Mouse (Mus musculus) thymus, postnatal 14 days (tissue): Measurements from ENCODE around the gene Hexb.

Source experiments
- DNase-seq: peaks from one replicate; pipeline ENCODE4 v3.0.0; 2021

Gene Hexb

DNA sequence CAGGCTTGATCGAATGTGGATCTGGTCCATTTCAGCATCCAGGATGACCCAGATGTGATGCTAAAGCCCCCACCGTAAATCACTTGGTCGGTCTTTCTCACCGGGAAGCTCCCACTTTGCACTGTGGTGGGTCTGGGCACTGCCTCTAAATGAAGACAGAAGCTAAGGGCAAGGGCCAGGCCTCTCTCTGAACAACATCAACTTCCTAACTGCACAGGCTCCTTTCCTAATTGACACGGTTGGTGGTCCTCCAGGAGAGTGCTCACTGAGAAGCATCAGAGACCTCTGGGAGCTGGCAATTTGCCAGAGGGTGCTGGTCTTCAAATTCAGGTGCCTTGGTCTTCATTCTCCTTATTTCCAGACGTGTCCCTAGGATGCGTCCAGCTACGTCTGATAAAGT, 25.7 kb upstream of the Hexb start:
- DNase-seq, result no peak

DNA sequence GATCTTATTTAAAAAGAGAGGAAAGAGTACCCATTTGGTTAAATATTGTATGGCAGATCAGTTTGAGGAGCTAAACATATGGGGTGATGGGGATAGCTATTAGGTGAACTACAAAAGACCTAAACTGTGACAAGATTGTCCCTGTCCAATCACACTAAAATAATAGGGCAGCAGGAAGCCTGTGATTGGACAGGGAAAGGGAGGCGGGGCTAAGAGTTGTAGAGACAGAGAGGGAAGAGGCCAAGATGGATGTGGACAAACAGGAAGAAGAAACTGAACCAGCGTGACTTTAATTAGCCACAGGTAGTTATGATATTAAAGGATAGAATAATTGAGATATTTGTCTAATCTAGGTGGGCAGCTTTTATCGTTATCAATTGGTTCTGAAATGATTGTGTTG, 21.9 kb upstream of the Hexb start:
- no peak for DNase-seq

DNA sequence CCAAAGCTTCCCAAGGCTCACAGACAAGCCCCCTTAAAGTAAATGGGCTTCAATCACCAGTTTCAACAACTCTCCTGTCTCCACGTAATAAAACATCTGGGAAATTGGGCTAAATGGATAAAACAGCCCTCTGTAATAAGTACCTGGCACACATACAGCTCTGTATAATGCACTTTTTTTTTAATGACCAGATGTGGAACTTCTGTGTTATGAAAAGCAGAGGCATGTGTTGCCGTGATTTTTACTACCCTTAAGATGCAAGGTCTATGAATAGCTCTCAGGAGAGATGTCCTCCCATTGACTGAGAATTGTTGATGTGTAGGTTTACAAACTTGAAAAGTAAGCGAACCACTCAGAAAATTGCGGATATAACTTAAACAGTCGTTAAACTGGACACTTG, 18.0 kb upstream of the Hexb start:
- no peak for DNase-seq

DNA sequence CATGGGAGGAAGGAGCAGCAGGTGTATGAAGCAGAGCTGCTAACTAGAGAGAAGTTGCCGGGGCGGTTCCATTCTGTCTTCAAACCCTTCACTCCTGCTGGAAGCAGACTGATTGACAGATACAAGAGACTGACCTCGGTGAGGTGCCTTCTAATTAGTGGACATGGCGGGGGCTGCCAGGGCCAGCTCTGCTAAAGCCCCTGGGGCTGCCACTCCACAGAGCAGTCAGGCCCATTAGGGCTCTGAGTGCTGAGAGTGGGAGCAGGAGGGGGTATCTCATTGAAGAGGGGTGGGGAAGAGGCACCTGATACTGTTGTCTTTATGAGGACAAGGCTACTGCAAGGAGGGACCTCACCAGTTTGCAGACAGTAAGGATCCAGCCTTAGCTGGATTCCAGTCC, 17.4 kb upstream of the Hexb start:
- no peak for DNase-seq

DNA sequence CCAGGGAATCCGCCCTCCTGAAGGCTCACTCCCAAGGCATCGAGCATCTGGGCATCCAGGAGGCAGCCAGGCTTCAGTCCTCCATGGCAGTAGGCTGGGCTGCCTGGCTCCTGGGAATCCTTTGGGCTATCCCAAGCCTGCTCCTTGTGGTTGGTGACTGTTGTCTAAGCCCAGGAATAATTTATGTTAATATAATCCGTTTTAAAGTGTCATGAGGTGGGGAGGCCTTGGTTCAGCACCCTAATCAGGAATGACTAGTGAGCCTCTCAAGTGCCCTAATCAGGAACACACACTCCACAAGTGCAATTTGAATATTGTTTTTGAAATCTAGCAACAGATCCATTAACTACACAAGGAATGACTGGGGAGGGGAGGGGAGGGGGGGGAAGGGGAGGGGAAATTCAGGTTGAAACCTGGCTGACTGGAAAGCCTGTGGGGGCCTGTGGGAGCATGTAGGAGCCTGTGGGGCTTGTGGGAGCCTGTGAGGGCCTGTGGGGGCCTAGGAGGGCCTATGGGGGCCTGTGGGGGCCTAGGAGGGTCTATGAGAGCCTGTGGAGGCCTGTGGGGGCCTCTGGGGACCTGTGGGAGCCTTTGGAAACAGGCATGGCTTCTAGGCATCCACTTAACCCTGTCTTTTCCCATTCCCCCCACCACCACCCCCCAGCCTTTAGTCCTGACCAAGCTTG, 16.6 kb upstream of the Hexb start:
- no peak for DNase-seq

DNA sequence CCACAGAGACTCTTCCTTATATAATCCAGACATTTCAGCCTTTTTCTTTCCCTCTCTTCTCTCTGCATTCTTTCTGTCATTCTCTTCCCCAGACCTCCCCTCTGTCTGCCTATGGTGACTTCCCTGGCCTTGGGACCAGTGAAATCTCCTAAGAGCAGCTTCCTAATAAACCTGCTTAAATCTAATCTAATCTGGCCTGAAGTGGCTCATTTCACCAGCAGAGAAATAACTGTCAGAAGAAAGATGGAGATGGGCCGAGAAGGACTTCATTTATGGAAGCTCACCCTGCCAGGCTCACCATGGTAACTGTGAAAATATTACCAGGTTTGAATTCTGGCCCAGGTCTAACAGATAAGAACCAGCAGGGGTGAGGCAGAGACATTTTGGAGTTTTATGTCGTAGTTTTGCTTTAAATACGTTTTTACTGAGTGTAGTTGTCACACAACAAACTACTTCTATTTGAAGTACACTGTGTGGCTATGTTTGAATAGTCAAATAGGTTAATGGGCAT, 10.4 kb upstream of the Hexb start:
- DNase-seq, result no peak

DNA sequence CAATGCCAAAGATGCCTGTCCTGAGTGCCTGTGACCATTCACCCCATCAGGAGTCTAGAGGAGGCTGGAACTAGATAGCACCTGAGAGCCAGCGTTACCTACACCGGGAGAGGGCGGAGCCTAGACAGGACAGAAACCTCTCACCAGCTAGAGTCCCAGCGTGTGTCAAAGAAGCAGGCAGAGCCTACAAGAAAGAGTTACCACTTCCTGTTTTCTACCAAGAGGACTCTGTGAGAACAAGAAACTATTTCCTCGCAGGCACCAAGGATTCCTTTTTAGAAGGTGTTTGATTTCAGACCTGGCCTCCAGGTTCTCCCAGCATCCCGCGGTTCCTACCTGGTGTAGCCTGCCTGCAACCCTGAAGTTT, 9.9 kb upstream of the Hexb start:
- DNase-seq, result peak; percentile 81

DNA sequence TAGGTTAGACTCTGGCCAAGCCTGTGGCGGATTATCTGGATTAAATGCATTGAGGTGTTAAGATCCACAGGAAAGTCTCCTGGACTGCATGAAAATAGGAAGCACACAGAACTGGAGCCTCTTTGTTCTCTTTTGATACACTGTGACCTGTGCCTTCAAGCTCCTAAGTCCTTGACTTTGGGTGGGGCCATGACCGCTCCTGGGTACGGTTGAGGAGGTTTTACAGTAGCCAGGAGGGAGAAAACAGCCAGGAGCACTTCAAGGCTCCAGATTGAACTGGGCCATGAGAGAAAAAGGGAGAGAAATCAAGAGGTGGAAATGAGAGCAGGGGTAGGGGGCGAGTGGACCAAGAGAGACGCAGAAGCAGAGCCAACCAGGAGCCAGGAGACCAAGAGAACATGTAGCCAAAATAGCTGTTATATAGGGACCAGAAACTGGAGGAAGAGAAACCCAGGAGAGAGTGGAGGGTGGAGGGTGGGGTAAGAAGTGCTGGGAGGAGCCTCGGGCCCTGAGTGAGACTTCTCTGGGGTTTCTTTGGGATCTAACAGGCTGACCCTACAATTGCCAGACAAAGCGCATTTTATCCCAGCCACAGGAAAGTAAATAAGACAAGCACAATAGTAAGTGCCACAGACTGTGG, 9.4 kb upstream of the Hexb start:
- no peak for DNase-seq

DNA sequence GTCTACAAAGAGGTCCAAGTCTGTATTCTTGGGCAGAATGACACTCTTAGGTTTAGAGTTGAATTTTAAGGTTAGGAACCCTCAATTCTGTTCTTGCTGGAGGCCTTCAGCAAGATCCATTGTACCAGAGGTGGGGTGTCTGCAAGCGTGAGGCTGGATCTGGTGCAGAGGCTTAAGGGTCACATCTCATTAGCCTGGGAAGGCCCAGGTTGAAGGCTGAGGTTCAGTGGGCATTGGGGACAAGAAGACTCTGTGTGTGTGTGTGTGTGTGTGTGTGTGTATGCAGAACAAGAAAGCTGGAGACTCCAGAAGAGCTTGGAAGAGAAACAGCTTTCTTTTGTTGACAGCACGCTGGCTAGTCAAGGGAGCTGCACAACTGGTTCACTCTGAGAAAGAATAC, 7.9 kb upstream of the Hexb start:
- no peak for DNase-seq

DNA sequence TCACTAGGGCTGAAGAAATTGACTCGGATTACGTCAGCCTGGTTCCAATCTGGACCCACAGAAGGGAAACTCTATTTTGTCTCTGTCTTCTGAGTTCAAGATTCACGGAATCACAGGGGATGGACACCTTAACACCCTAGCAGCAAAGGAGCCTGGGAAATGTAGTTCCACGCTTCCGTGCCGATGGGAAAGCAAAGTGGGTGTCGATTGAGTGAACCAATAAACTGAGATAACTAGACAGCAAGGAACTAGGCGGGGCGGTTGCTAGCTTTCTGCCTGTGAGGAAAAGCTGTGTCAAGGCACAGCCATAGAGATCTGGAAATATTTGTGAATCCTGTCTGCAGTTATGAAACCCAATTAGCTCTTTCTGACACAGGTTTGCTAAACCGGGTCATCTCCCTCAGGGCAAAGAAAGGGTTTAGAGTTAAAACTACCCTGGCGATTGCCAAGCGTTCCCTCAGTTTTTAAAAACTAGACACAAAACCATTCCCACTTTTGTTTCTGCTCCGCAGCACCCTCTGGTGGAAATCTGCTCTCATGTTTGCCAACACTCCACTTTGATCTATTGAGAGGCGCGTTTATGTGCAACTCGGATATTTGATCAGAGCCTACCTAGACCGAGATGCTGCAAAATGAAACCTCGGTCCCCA, 7.0 kb upstream of the Hexb start:
- DNase-seq, result peak; percentile 88

DNA sequence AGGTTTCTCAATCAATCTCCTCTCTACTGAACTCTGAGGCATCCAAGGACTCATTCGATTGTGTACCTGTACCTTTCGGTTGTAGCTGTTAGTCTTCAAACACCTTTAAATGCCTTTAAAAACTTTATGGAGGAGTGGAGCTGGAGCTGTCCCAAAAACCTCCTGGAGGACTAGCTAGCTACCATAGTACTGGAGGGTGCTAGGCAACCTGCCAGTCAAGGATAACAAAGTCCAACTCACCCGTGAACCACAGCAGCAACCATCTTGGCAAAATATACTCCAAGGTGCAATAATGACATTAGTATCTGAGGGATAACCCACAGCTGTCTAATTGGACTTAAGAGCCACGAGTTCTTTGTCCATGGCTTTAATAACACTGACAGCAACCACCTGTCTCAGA, 3.7 kb upstream of the Hexb start:
- no peak for DNase-seq

DNA sequence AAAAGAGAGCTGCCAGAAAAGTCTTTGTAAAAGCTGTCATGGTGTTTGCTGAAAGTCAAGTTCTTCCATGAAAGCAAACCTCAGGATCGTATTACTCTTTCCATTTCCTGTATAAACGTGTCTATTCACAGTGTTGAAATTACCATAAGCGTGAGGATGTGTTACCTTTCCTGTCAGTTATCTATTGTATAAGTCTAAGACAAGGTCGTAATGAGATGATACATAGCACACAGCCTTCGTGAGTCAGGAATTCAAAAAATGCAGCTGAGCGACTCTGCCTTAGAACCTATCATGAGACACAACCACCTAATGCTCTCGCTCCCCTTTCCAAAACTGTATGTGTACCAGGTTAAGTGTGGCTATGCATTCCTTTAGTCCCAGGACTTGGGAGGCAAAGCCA, 2.9 kb upstream of the Hexb start:
- DNase-seq, result no peak

DNA sequence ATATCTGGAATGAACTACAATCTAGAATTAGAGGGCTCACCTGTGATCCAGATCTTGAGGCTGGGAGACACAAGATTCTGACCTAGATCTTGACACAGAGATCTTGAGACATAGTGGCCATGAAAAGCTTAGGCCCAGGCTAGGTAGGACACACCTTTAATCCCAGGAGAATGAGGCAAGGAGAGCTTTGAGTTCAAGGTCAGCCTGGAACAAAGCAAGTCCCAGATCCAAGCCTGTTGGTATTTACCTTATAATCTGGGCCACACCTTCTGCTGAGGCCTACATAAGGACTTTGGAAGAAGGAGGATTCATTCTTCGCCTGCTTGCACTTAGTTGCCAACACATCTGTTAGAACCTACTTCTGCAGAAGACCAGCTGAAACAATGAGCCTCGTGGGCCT, 966 bp upstream of the Hexb start:
- no peak for DNase-seq

DNA sequence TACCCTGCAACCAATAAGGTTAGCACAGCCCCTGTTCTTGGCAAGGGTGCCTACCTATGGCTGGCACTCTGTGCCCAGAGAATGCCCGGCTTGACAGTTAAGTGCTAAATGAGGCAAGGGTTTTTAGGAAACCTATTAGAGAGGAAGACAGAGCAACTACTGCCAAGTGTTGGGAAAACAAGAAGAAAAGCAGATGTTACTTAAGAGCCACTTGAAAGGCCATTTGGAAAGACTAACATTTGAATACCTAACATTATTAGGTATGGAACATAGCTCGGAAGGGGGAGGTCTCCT, 1.3 kb downstream of the Hexb start:
- no peak for DNase-seq

DNA sequence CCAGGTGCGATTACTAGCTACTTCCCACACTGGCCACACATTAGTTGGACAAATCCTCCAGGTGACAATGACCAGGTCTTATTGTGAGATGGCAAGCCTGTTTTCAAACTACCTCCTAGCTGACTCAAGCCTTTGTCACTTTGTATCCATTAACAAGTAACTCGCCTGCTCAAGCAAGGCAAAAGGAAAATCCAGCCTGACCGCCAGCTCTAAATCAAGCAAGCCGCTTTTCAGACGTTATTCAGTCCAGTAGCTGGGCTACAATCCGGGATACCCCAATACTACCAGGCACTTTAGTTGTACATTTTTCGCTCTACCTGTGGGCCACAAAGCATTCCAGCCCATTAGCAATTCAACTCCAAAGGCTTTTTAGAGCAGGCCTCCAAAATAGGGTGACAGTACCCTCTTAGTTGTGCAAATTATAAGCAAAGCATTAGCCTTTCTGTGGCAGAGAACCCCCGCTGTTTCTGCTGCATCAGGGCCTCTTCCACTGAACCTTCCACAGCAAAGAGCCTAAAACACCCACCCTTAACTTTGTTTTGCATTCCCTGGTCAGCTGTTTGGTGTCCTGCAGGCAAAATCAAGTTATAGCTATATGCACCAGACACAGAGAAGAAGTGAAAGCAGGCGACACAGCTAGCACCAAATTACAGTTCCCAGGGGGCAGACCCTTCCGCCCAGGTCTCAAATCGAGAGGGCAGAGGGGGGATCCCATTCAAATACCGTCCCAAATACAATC, 1.8 kb downstream of the Hexb start:
- DNase-seq, result no peak

DNA sequence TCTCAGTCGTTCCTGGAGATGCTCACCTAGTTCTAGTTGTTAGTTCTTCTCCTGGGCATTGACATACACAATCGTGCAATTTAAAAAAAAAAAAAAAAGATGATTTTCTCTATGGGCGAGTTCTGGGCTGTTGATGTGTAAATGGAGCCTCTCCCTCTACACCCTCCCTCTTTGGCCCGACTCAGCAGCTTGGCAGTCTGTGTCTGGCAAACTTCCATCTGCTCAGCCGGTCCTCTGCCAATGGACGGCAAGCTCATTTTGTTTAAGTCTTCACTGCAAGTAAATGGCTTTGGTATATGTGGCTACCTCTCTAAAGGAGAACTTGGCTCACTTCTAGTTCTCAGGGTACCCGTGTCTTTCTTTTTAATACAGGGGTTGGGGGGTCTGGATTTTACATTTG, 4.7 kb downstream of the Hexb start:
- no peak for DNase-seq

DNA sequence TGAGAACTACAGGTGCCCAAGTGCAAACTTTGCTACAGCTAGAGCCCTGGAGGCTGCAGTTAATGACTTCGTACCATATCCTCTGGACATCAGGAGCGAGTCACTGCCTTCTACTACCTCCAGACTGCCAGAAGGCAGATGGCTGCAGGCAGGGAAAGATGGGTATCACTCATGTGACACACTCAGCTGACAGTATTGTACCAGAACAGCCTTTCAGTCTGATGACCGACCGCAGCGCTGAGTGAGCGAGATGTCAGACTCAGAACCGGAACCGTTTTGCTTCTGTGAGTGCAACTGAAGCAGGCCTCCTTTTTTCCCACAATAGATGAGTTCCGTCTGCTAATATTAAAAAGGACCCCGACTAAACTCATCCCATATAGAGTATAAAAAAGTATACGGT, 5.5 kb downstream of the Hexb start:
- DNase-seq, result no peak

DNA sequence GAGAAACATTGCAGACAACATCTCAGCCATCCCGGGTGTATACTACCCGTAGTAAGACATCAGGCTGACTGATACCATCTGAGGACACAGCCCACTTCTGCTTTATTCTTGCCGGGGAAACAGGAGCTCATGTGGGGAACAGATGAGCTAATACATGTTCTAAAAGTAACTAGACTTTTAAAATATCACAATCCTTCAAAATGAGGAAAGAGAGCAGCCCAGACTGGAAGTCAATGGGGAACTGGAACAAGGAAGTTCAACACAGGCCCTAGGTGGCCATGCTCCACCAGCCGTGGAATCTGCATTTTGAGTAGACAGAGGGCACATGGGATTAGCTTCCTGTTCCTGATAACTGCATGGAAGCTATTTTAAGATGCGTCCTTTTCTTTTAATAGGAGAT, 10.5 kb downstream of the Hexb start:
- DNase-seq, result no peak

DNA sequence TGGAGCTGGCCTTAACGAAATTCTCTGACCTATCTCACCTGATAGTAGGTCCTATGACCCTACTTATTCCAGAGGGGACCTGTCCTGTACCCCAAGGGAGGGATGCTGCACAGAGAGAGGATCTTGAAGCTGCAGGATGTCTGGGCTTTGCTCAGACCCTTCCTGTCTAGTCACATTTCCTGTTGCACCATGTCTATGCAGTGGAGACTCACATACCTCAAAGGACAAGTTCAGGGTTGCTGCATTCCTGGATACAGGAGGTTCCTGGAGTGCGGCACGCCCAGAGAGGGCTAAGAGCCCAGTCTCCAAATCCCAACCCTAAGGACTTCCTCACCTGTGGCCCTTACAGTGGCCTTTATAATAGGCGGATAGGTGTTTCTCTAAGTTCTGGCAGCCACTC, 11.8 kb downstream of the Hexb start:
- no peak for DNase-seq

DNA sequence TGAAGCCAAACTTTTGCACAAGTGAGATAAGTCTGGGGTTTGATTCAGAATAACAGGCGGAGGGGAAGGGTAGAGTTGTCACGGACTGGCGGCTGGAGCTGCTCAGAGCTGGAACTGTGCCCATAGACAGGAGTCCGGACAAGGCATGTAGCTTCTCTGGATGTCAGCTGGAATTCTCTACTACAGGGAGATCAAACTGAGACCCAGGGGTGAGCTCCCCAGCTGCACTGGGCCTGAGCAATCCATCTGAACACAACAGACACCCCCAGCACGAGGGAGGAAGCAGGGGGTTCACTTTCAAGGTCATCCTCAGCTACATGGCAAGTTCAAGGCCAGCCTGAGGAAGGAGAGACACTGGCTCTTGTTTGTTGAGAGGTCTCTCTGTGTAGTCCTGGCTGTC, 13.5 kb downstream of the Hexb start:
- no peak for DNase-seq

DNA sequence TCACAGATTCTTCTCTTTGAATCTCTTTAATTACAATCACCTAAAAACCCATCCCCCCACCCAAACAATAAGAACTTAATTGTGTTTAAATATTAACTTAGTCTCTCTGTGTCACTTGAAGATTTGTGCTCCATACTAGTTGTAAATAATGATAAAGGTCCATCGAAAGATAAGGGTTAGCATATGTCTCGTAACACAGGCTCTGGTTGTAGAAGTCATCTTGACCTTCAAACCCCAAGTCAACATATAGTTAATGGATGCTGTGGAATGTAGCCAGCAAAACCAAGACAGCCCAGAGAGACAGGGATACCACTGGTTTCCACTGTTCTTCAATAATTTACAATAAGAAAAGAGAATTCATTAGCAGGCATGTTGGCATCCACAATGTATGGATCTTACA, 14.0 kb downstream of the Hexb start:
- DNase-seq, result no peak

DNA sequence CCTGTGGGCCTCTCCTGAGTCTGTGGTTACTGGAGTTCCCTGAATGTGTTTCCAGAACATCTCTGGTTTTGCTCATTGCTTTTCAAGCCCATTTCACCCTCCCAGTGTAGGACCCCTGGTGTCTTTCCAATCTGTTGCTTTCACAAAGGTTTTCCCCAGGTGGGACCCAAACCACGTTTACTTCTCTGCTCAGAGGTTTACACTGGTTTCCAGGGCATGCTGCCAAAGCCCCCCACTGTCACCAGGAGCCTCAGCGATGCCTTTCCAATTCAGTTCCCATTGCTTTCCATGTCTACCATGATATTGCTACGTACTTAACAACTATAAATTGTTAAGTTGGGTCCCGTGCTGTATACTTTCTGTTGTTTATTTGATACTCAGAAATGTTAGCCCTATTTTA, 15.3 kb downstream of the Hexb start:
- DNase-seq, result no peak

DNA sequence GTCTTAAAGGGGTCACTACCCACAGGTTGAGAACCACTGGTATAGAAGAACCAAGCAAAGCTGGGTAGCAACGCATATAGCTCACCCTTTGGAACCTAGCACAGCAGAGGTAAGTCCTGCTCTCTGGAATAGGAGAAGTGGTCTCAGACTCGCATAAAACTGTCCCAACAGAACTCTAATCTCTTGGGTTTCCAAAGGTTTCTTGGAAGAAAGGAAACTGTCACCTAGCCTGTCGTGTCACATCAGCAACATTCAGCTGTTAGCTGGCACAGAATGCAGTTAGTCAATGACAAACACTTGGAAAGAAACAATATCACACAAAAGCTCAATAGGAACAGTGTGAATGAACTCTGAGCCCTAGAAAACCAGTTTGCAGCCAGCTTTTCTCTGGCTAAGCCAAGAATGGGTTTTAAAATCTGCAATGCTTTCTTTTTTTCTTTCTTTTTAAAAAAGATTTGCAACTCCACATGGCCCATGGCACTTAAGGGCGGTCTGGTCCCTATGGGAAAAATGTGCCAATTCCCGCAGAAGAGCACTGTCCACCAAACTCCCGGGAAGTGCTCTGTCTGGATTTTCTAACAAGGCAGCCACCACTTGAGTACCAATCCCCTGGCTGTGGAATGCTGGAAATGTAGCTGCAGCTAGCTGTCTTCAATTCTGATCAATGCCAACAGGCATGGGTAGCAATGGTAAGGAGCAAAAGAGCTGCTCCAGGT, 17.9 kb downstream of the Hexb start:
- no peak for DNase-seq
